Mouse (Mus musculus) lung, postnatal 10 days (tissue): Measurements from ENCODE around the gene Mospd3.

Experiments
- DNase-seq: peaks from one replicate; pipeline ENCODE4 v3.0.0; 2021

The Mospd3 gene

GRCm38 (mm10) chr5:137600619-137601364 lies at the start of gene Mospd3:
TSS of gene Mospd3 (minus strand) at chr5:137601058.
- DNase-seq, result peak; percentile 98

- DNase-seq, result no peak
Observed at GRCm38 (mm10) chr5:137649669-137650571, 49.1 kb upstream of the Mospd3 start.

- DNase-seq, result no peak
Observed at GRCm38 (mm10) chr5:137649251-137649650, 48.4 kb upstream of the Mospd3 start.

GRCm38 (mm10) chr5:137647827-137648601 lies 47.2 kb upstream of the Mospd3 start:
- DNase-seq, result no peak

GRCm38 (mm10) chr5:137645652-137646091 lies 44.8 kb upstream of the Mospd3 start, which contains the start of gene Irs3:
TSS of gene Irs3 (minus strand) at chr5:137645714.
- peak; percentile 48 for DNase-seq

- DNase-seq, result no peak
Observed at GRCm38 (mm10) chr5:137645091-137645651, 44.3 kb upstream of the Mospd3 start.

- DNase-seq, result no peak
Observed at GRCm38 (mm10) chr5:137644484-137644883, 43.6 kb upstream of the Mospd3 start.

- no peak for DNase-seq
Observed at GRCm38 (mm10) chr5:137642886-137643285, 42.0 kb upstream of the Mospd3 start.

GRCm38 (mm10) chr5:137641054-137641453 lies 40.2 kb upstream of the Mospd3 start, which contains the start of gene Sap25:
TSS of gene Sap25 (plus strand) at chr5:137641334.
- peak; percentile 57 for DNase-seq

GRCm38 (mm10) chr5:137639472-137639871 lies 38.6 kb upstream of the Mospd3 start:
- peak; percentile 51 for DNase-seq

- DNase-seq, result peak; percentile 77
Observed at GRCm38 (mm10) chr5:137633397-137634084, 32.7 kb upstream of the Mospd3 start.

- no peak for DNase-seq
Observed at GRCm38 (mm10) chr5:137631591-137631990, 30.7 kb upstream of the Mospd3 start.

- DNase-seq, result peak; percentile 67
Observed at GRCm38 (mm10) chr5:137631171-137631570, 30.3 kb upstream of the Mospd3 start.

- peak; percentile 81 for DNase-seq
Observed at GRCm38 (mm10) chr5:137630602-137631001, 29.7 kb upstream of the Mospd3 start.

GRCm38 (mm10) chr5:137629906-137630545 lies 29.2 kb upstream of the Mospd3 start:
- DNase-seq, result peak; percentile 73

- peak; percentile 81 for DNase-seq
Observed at GRCm38 (mm10) chr5:137629306-137629721, 28.5 kb upstream of the Mospd3 start.

GRCm38 (mm10) chr5:137628498-137629305 lies 27.8 kb upstream of the Mospd3 start, which contains the start of the genes Fbxo24, Lrch4 and Gm20605:
TSS of gene Fbxo24 (minus strand) at chr5:137629002.
TSS of gene Lrch4 (plus strand) at chr5:137629121.
TSS of gene Gm20605 (plus strand) at chr5:137629175.
- peak; percentile 100 for DNase-seq

GRCm38 (mm10) chr5:137627991-137628390 lies 27.1 kb upstream of the Mospd3 start:
- DNase-seq, result peak; percentile 52

- DNase-seq, result no peak
Observed at GRCm38 (mm10) chr5:137623937-137624530, 23.2 kb upstream of the Mospd3 start.

GRCm38 (mm10) chr5:137615347-137615746 lies 14.5 kb upstream of the Mospd3 start:
- DNase-seq, result no peak
